Mouse (Mus musculus): Measurements from ENCODE around the gene Phldb2.

Gene Phldb2

GRCm38 (mm10) chr16:45952035-45952434, 1.4 kb downstream of the Phldb2 start:
- no peak for DNase-seq (ENCODE audit: low spot score in 2 of 2)

- no peak for DNase-seq (ENCODE audit: low spot score in 2 of 2)
Measured at GRCm38 (mm10) chr16:45946335-45946734, 7.1 kb downstream of the Phldb2 start.

GRCm38 (mm10) chr16:45945649-45946048, 7.7 kb downstream of the Phldb2 start:
- DNase-seq (ENCODE audit: low spot score in 2 of 2) = no peak

- DNase-seq (ENCODE audit: low spot score in 2 of 2) = no peak
Measured at GRCm38 (mm10) chr16:45945174-45945631, 8.2 kb downstream of the Phldb2 start.

- DNase-seq (ENCODE audit: low spot score in 2 of 2) = no peak
Measured at GRCm38 (mm10) chr16:45942169-45942891, 11.1 kb downstream of the Phldb2 start.

GRCm38 (mm10) chr16:45940701-45941100, 12.7 kb downstream of the Phldb2 start:
- no peak for DNase-seq (ENCODE audit: low spot score in 2 of 2)

GRCm38 (mm10) chr16:45939436-45939835, 14.0 kb downstream of the Phldb2 start:
- DNase-seq (ENCODE audit: low spot score in 2 of 2) = no peak

GRCm38 (mm10) chr16:45937381-45937780, 16.0 kb downstream of the Phldb2 start:
- no peak for DNase-seq (ENCODE audit: low spot score in 2 of 2)

- no peak for DNase-seq (ENCODE audit: low spot score in 2 of 2)
Measured at GRCm38 (mm10) chr16:45936521-45936920, 16.9 kb downstream of the Phldb2 start.

- no peak for DNase-seq (ENCODE audit: low spot score in 2 of 2)
Measured at GRCm38 (mm10) chr16:45935956-45936483, 17.4 kb downstream of the Phldb2 start.

- DNase-seq (ENCODE audit: low spot score in 2 of 2) = no peak
Measured at GRCm38 (mm10) chr16:45934721-45935407, 18.5 kb downstream of the Phldb2 start.

GRCm38 (mm10) chr16:45930308-45930707, 23.1 kb downstream of the Phldb2 start:
- DNase-seq (ENCODE audit: low spot score in 2 of 2) = no peak

- DNase-seq (ENCODE audit: low spot score in 2 of 2) = no peak
Measured at GRCm38 (mm10) chr16:45928090-45928489, 25.3 kb downstream of the Phldb2 start.

- DNase-seq (ENCODE audit: low spot score in 2 of 2) = no peak
Measured at GRCm38 (mm10) chr16:45927601-45928000, 25.8 kb downstream of the Phldb2 start.

- no peak for DNase-seq (ENCODE audit: low spot score in 2 of 2)
Measured at GRCm38 (mm10) chr16:45926875-45927274, 26.5 kb downstream of the Phldb2 start.

GRCm38 (mm10) chr16:45923731-45924424, 29.5 kb downstream of the Phldb2 start:
- no peak for DNase-seq (ENCODE audit: low spot score in 2 of 2)

- no peak for DNase-seq (ENCODE audit: low spot score in 2 of 2)
Measured at GRCm38 (mm10) chr16:45922546-45923229, 30.7 kb downstream of the Phldb2 start.

GRCm38 (mm10) chr16:45919572-45919971, 33.8 kb downstream of the Phldb2 start:
- peak; percentile 31 to 43 for DNase-seq (ENCODE audit: low spot score in 2 of 2)

GRCm38 (mm10) chr16:45903595-45903994, 49.8 kb downstream of the Phldb2 start:
- DNase-seq (ENCODE audit: low spot score in 2 of 2) = no peak

- no peak for DNase-seq (ENCODE audit: low spot score in 2 of 2)
Measured at GRCm38 (mm10) chr16:45898459-45898858, 54.9 kb downstream of the Phldb2 start.

GRCm38 (mm10) chr16:45896587-45896986, 56.8 kb downstream of the Phldb2 start:
- DNase-seq (ENCODE audit: low spot score in 2 of 2) = no peak

GRCm38 (mm10) chr16:45894998-45895397, 58.4 kb downstream of the Phldb2 start:
- DNase-seq (ENCODE audit: low spot score in 2 of 2) = no peak

Data from frontal cortex, postnatal 36 days (tissue).